17 mouse cellular contexts compared by ENCODE assay signal in the genomic region with DNA sequence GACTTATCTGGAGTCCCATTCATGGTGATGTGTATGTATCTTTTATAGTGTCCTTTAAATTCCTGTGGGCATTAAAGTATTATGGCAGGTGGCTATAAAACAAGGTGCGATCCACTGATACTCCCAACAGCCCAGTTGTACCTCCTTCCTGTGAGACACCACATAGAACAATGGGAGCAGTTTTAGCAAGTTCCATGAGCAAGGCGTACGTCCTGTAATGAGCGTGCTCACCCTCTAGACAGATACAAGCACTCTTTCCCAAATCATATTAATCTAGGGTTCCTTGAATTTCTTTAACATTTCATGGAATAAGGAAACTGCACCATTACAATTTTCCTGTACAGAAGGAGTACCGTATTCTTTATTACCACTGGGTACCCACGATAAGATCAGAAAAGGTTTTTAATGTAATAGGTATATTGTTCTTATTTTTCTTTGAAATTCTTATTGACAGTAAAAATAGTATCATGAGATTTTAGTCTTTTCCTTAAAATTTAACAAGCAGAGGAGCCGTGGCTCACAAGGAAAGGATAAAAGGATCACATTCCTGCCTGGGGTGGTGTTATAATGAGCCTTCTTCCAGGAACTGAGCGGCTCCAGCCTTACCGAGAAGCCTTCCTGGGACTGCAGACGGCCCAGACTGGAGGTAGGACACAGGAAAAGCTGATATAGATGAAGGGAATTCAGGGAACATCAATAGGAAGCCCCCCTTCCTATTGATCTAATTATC.
"Had no signal": no experiment of that assay in that cellular context is flagged by ENCODE, and none has a peak within 500 bp of the region (broad histone marks: within the 10 kb centered on the region; RNA-seq: fewer than 3 reads in every experiment).

No protein-coding gene starts in this region.

- H3K4me3 ChIP-seq: limb, embryonic 12.5 days; limb, embryonic 15.5 days; myocyte; neural tube, embryonic 13.5 days had no signal

- H3K27ac ChIP-seq: limb, embryonic 12.5 days; limb, embryonic 15.5 days; liver, embryonic 14.5 days; macrophage; neural tube, embryonic 13.5 days had no signal

- H3K4me2 ChIP-seq: limb, embryonic 12.5 days; limb, embryonic 15.5 days; liver, embryonic 11.5 days; lung, embryonic 14.5 days; neural tube, embryonic 13.5 days had no signal

- H3K9ac ChIP-seq: limb, embryonic 12.5 days; limb, embryonic 15.5 days; liver, embryonic 14.5 days; liver, postnatal 0 days; lung, embryonic 14.5 days; neural tube, embryonic 13.5 days had no signal

- ATAC-seq: intestine, postnatal 0 days; liver, postnatal 0 days; lung, postnatal 0 days had no signal

- H3K9me3 ChIP-seq: limb, embryonic 15.5 days; neural tube, embryonic 13.5 days had no signal

- H3K4me1 ChIP-seq: limb, embryonic 12.5 days; limb, embryonic 15.5 days; neural tube, embryonic 13.5 days had no signal

- H3K36me3 ChIP-seq: limb, embryonic 12.5 days; limb, embryonic 15.5 days; neural tube, embryonic 13.5 days had no signal

- DNase-seq: kidney, adult 8-10 months; kidney, postnatal 14 days; kidney, postnatal 4 days; layer of hippocampus, adult 9-11 months; liver, postnatal 0 days; lung, embryonic 14.5 days; thymus, adult 18-20 months; thymus, postnatal 36 days had no signal

- H3K27me3 ChIP-seq: limb, embryonic 15.5 days; neural tube, embryonic 13.5 days had no signal
